Mouse (Mus musculus): Measurements from ENCODE around the gene Zim1. TPM values are rescaled to one million over a fixed set of nuclear protein-coding genes. Genes with fewer than 3 reads are reported as not detected.

The Zim1 gene
- total RNA-seq, 1 experiment from 2014 or later, result not detected

GRCm38 (mm10) chr7:6663430-6663829 lies 32.8 kb downstream of the Zim1 start:
- ATAC-seq (replicated peaks in 1 of 2; ENCODE audit: insufficient read depth in 1 of 2, low FRiP score in 2 of 2, low TSS enrichment in 1 of 2, low read depth in 1 of 2, poor library complexity in 2 of 2, severe bottlenecking in 2 of 2), result no peak

DNA sequence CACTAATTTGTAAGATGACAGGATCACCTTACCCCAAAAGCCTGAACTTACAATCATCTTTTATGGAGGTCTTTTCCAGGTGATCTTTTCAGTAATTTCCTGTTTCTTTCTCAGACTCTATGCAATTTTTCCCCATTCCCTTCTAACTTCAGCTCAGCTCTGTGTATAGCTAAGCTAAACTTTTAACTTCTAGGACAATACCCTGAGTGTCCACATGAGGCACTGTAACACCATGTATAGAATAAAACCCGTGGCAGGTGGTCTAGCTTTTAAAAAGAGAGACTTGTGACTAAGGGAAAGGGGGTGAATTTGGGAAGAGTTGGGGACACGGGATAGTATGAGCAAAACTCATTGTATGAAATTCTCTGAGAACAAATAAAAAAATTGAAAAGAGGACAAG lies 36.6 kb downstream of the Zim1 start:
- no peak; a peak in 1 of 4 replicates for ATAC-seq (replicated peaks in 1 of 2; ENCODE audit: insufficient read depth in 1 of 2, low FRiP score in 2 of 2, low TSS enrichment in 1 of 2, low read depth in 1 of 2, poor library complexity in 2 of 2, severe bottlenecking in 2 of 2)

GRCm38 (mm10) chr7:6658606-6659005 lies 37.6 kb downstream of the Zim1 start:
- no peak for ATAC-seq (replicated peaks in 1 of 2; ENCODE audit: insufficient read depth in 1 of 2, low FRiP score in 2 of 2, low TSS enrichment in 1 of 2, low read depth in 1 of 2, poor library complexity in 2 of 2, severe bottlenecking in 2 of 2)

DNA sequence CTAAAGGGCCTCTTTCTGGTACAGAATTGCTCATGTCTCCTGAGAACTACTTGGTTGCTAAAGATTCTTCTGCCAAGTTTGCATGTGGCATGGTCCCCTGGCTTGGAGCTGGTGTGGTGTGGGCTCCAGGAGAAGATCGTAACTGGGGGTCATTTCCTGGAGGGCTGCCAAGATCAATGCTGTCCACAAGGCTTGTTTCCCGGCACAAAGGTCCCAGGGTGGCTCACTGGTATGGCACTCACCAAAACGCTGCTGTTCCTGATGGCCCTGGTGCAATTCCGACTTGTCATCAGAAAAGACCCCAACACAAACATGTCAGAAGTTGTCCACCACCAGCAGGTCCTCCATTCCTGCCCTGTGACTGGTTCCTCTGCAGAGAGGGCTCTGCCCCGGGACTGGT lies 44.1 kb downstream of the Zim1 start:
- no peak for ATAC-seq (replicated peaks in 1 of 2; ENCODE audit: insufficient read depth in 1 of 2, low FRiP score in 2 of 2, low TSS enrichment in 1 of 2, low read depth in 1 of 2, poor library complexity in 2 of 2, severe bottlenecking in 2 of 2)

- ATAC-seq (replicated peaks in 1 of 2; ENCODE audit: insufficient read depth in 1 of 2, low FRiP score in 2 of 2, low TSS enrichment in 1 of 2, low read depth in 1 of 2, poor library complexity in 2 of 2, severe bottlenecking in 2 of 2), result no peak
Measured at GRCm38 (mm10) chr7:6651221-6651620, 45.0 kb downstream of the Zim1 start.

DNA sequence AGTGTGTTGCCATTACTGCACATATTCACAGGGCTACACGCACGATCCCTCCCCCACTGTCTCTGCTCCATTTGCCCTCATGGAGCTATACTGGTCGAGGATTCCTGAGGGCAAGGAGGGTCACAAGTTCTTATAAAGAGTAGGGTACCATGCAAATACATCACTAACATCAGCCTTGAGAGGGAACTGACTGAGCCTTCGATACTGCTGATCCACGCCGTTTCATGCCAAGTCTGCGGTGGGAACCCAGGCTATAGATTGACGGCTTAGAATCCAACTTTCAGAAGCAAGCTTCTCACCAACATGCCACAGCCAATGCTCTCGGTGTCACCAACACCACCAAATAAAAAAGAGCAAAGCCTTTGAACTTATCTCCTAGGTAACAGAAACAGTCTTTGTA lies 45.7 kb downstream of the Zim1 start:
- no peak for ATAC-seq (replicated peaks in 1 of 2; ENCODE audit: insufficient read depth in 1 of 2, low FRiP score in 2 of 2, low TSS enrichment in 1 of 2, low read depth in 1 of 2, poor library complexity in 2 of 2, severe bottlenecking in 2 of 2)

- no peak for ATAC-seq (replicated peaks in 1 of 2; ENCODE audit: insufficient read depth in 1 of 2, low FRiP score in 2 of 2, low TSS enrichment in 1 of 2, low read depth in 1 of 2, poor library complexity in 2 of 2, severe bottlenecking in 2 of 2)
Measured at GRCm38 (mm10) chr7:6645821-6646220, 50.4 kb downstream of the Zim1 start.

DNA sequence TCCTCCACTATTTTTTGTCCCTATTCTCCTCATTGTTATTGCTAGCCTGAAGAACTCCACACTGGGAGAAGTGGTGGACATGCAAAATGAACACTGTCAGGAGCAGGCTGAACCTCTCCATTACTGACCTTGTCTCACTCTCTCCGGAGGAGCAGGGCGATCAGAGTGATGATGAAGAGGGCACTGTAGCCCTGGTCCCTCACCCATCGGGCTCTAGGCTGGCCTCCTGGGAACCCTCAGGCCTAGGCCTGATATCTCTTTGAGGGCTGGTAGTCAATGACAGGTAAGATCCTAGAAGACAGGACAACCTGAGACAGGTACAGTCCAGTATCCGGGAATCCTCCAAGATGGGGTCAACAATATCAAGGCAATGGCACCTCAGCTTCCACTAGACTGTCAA lies 58.2 kb downstream of the Zim1 start:
- no peak for ATAC-seq (replicated peaks in 1 of 2; ENCODE audit: insufficient read depth in 1 of 2, low FRiP score in 2 of 2, low TSS enrichment in 1 of 2, low read depth in 1 of 2, poor library complexity in 2 of 2, severe bottlenecking in 2 of 2)

GRCm38 (mm10) chr7:6636741-6637140 lies 59.5 kb downstream of the Zim1 start:
- no peak for ATAC-seq (replicated peaks in 1 of 2; ENCODE audit: insufficient read depth in 1 of 2, low FRiP score in 2 of 2, low TSS enrichment in 1 of 2, low read depth in 1 of 2, poor library complexity in 2 of 2, severe bottlenecking in 2 of 2)

GRCm38 (mm10) chr7:6635831-6636230 lies 60.4 kb downstream of the Zim1 start:
- no peak for ATAC-seq (replicated peaks in 1 of 2; ENCODE audit: insufficient read depth in 1 of 2, low FRiP score in 2 of 2, low TSS enrichment in 1 of 2, low read depth in 1 of 2, poor library complexity in 2 of 2, severe bottlenecking in 2 of 2)

Other genes starting within 250 kb of the Zim1 start
- gene Olfr1336, start 240.3 kb downstream of the Zim1 start, total RNA-seq (2017), result not detected in 2 replicates
- gene Olfr1346, start 229.3 kb downstream of the Zim1 start, total RNA-seq (2017), result not detected in 2 replicates
- gene Olfr5, start 209.5 kb downstream of the Zim1 start, total RNA-seq (2017), result not detected in 2 replicates
- gene Olfr1347, start 196.7 kb downstream of the Zim1 start, total RNA-seq (2017), result not detected in 2 replicates
- gene Olfr1348, start 187.7 kb downstream of the Zim1 start, total RNA-seq (2017), result not detected in 2 replicates
- gene Olfr1349, start 173.5 kb downstream of the Zim1 start, total RNA-seq (2017), result not detected in 2 replicates
- not detected in 2 replicates for gene Olfr1350, start 131.6 kb downstream of the Zim1 start, total RNA-seq (2017)
- not detected in 2 replicates for gene Peg3, start 34.0 kb upstream of the Zim1 start, total RNA-seq (2017)
- gene Usp29, start 34.1 kb upstream of the Zim1 start, total RNA-seq (2017), result 0.45 TPM in 1 of 2 replicates, not detected in the other

Measured in hematopoietic stem cell, adult 5-6 weeks (primary cell).